Mouse (Mus musculus): Measurements from ENCODE around the gene Gm20479. TPM values are rescaled to one million over a fixed set of nuclear protein-coding genes. Genes with fewer than 3 reads are reported as not detected.
A peak's percentile ranks its signal among the peaks of the same experiment; 100 is the strongest.

Gene Gm20479
- polyA plus RNA-seq, 1 experiment from 2014 or later = not detected

DNA sequence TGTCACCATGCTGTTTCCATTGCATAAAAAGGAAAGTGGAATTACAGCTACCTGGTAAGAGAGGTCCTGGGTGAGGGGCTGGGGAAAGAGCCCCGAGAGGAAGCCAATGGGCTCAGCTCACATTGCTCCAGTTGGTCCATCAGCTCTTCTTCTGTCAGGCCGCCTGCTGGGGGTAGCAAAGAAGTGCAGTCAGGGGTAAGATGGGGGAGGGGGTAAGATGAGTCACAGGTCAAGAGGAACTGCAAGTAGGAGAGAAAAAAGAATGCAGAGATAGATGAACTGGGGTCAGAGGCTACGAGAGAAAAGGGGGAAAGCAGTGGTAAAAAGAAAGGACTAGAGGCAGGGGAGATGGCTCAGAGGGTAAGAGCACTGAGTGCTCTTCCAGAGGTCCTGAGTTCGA, 14.6 kb downstream of the Gm20479 start:
- no peak for ATAC-seq
- Histone ChIP-seq H3K4me1 (replicated peaks) (peaks cover 13% of the 10 kb centered on the region), H3K36me3 (peaks cover 59% of the 10 kb centered on the region), H3K4me3 (replicated peaks) (no peak overlapping the region), H3K9me3 (no peaks in the 10 kb centered on the region), H3K27ac (no peak overlapping the region), H3K9ac (replicated peaks) (no peak overlapping the region), H3K27me3 (peaks cover 10% of the 10 kb centered on the region), H3K4me2 (replicated peaks) (no peak overlapping the region)
- WGBS = 41% methylated on average over 4 of the region's 4 CpGs

DNA sequence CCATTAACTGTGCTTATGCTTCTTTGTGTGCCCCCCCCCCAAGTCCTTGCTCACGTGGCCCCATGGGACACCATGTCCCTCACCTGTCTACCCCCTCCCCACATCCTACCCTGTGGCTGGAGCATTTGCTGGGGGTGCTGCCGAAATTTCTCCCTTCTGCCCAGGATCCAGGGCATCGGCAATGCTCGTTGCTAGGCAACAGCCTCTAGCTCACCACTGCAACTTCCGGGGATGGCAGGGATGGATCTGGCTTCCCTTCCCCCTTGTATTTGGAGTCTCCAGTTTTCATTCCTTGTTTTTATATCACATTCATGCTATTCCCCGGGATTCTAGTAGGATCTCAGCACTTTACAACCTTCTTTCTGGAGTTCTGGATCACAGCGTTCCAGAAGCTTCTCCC, 17.7 kb downstream of the Gm20479 start:
- Histone ChIP-seq H3K4me3 (replicated peaks) (peak overlapping the region; percentile 28), H3K9me3 (no peaks in the 10 kb centered on the region), H3K36me3 (peaks cover 30% of the 10 kb centered on the region), H3K9ac (replicated peaks) (no peak overlapping the region), H3K27ac (no peak overlapping the region), H3K4me2 (replicated peaks) (peak overlapping the region; percentile 50), H3K27me3 (peaks cover 36% of the 10 kb centered on the region), H3K4me1 (replicated peaks) (peaks cover 31% of the 10 kb centered on the region)
- WGBS = 20% methylated on average over 7 of the region's 7 CpGs
- no peak for ATAC-seq

DNA sequence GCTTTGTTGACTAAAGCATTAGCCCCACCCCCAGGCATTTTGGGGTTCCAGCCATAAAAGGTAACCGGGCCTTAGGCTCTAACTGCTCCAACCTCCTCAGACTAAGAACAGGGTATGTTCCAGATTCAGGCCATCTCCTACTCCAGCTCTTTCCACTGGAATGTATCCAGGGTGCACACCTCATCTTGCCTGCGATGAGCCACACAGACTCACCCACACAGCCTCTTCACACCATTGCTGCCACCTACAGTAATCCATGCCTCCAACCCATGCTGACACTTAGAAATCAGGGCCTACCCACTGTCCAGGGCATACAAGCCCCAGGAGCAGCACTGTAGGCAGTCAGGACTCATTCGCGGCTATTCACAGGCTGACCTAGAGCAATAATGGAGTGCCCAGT, 18.1 kb downstream of the Gm20479 start:
- Histone ChIP-seq H3K27me3 (peaks cover 40% of the 10 kb centered on the region), H3K36me3 (peaks cover 26% of the 10 kb centered on the region), H3K27ac (no peak overlapping the region), H3K4me3 (replicated peaks) (peak overlapping the region; percentile 28), H3K4me2 (replicated peaks) (peak overlapping the region; percentile 50), H3K9ac (replicated peaks) (no peak overlapping the region), H3K9me3 (no peaks in the 10 kb centered on the region), H3K4me1 (replicated peaks) (peaks cover 35% of the 10 kb centered on the region)
- no peak for ATAC-seq
- WGBS = 64% methylated on average over 4 of the region's 4 CpGs

DNA sequence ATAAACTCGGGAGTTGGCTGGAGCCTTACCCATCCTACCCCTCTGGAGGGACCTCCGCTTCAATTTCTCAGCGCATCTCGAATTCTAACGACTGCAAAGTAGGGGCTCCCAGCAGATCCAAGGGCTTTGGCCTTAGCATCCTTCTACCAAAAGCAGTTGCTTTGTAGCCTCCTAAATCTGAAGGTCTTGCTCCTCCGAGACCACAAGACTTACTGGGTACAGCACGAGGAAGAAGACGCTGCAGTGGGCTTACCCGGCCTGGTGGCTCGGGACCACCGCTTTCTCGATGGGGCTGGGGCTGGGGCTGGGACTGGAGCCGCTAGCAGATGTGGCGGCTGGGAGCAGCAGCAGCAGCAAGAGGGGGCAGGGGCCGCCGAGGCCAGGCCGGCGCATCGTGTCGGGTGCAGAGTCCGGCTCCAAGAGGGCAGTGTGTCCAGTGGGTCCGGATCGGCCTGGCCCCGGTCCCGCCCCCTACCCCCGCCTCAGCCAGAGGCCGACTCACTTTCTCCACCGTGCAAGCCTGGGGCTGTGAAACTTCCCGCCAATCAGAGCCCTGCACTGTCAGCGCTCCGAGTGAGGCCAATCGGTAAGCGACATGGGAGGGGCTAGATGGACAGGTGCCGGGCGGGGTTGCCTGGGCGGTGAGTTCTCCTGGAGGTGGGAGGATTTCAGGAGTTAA, 19.9 kb downstream of the Gm20479 start, which contains the start of gene Ltbp4:
Ltbp4 (minus strand) TSS at position 518 of the 679 bp plus-strand sequence.
- peak within 1 kb of the TSS; percentile 53 for H3K4me2 ChIP-seq (replicated peaks)
- H3K36me3 ChIP-seq = peaks cover 12% of the 10 kb centered on the region
- H3K27ac ChIP-seq = no peak within 1 kb of the TSS
- ATAC-seq = 0 out of 2 replicates have a peak, but pooled peaks have one; percentile 6
- H3K9ac ChIP-seq (replicated peaks) = peak within 1 kb of the TSS; percentile 15
- H3K4me1 ChIP-seq (replicated peaks) = peaks cover 52% of the 10 kb centered on the region
- WGBS = under 1% methylated on average over 36 of the region's 36 CpGs
- H3K9me3 ChIP-seq = no peaks in the 10 kb centered on the region
- peak within 1 kb of the TSS; percentile 32 for H3K4me3 ChIP-seq (replicated peaks)
- peaks cover 58% of the 10 kb centered on the region for H3K27me3 ChIP-seq

DNA sequence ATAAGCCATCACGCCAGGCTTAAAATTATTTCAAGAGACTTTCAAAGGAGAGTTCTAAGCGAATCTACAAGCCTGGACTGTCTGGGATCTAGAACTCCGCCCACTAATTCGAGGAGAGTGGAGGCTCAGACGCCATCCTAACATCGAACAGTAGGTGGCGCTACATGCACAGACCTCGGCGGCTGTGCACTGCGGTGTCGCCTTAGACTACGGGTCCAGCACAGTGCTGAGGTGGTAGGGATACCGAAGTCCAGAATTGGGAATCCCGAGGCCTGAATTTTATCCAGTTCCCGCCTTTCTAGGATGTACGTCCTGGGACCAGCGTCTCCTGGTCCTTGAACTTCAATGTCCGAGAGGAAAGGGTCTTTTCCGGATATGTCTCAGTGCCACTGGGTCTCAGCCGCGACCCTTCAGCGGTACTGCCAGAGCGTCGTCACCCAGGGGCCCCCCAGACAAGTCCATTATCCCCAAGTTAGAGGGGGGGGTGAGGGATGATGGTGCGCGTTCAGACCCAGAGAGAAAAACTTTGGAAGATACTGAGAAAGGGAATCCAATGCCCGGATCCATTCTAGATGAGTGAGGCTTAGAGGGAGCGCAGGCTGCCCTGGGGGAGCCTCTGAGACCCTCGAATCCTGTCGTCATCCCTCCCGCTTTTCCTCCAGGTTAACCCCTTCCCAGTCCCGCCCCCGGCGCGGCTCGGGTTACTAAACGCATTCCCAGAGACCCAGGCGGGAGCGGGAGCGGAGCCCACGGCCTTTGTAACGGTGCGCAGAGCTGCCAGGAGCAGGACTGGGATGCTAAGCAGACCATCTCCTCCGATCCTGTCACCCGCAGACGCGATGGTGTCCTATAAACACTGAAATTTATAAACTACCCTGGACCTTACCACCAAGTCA, 21.0 kb downstream of the Gm20479 start:
- Histone ChIP-seq H3K4me2 (replicated peaks) (peak overlapping the region; percentile 53), H3K9me3 (no peaks in the 10 kb centered on the region), H3K36me3 (peaks cover 3% of the 10 kb centered on the region; the same call in 1 of the 2 replicates), H3K9ac (replicated peaks) (peak overlapping the region; percentile 15), H3K27ac (no peak overlapping the region), H3K4me3 (replicated peaks) (peak overlapping the region; percentile 32), H3K4me1 (replicated peaks) (peaks cover 56% of the 10 kb centered on the region), H3K27me3 (peaks cover 69% of the 10 kb centered on the region)
- ATAC-seq = peak; percentile 83
- under 1% methylated on average over 47 of the region's 47 CpGs for WGBS

DNA sequence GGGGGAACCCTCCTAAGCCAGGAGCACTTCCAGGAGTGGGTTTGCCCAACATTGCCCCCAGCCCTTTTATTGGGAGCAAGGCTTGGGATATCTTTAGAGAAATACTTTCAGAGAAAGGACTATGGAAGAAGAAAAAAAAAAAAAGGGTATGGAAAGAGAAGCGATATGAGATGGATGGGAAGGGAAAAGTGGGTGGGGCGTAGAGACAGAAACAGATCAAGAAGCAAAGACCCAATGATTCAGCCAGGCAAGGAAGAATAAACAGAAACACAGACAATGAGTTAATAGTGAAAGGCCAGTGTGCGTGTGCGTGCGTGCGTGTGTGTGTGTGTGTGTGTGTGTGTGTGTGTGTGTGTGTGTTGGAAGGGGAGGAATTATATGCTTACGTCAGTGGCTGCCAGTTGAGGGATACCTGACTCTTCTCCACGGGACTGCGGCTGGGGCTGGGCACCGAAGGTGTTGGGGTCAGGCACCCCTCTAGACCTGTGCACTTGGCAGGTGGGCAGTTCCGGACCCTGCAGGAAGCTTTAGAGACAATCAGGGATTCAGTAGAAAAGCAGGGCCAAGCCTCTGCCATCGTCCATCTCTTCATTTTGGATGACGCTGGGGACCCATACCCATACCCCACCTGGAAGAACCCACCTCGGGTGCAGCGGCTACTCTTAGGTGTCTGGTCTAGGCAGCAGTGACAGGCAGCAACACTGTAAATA, 22.1 kb downstream of the Gm20479 start:
- no peak overlapping the region for H3K4me3 ChIP-seq (replicated peaks)
- H3K9me3 ChIP-seq = no peaks in the 10 kb centered on the region
- H3K4me1 ChIP-seq (replicated peaks) = peaks cover 65% of the 10 kb centered on the region
- H3K4me2 ChIP-seq (replicated peaks) = no peak overlapping the region
- no peak for ATAC-seq
- no peak overlapping the region for H3K27ac ChIP-seq
- H3K36me3 ChIP-seq = no peaks in the 10 kb centered on the region
- WGBS = 60% methylated on average over 15 of the region's 15 CpGs
- no peak overlapping the region for H3K9ac ChIP-seq (replicated peaks)
- peaks cover 79% of the 10 kb centered on the region for H3K27me3 ChIP-seq

DNA sequence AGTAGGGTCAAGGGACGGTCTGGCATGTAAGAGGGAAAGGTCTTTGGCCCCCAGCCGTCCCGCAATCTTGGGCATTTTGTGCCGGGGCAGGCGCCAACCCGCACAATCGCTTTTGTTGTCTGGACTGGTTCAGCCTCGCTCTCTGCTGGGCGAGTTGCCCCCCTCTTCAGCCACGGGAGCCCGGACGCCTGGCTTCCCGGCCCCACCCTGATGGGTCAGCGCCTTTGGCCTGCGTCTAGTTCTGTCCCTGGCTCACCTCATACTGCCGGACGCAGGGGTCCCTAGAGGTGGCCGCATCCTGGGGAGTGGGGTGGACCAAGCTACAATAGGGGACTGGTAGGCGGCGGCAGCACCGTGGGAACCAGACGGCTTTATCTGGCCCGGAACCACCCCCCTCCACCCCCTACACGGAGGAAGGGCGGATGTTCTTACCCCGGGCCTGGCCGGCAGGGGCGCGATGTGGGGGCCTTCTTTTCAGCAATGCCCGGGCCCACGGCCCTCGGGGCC, 22.8 kb downstream of the Gm20479 start:
- Histone ChIP-seq H3K27me3 (peaks cover 86% of the 10 kb centered on the region), H3K4me3 (replicated peaks) (0 out of 2 replicates have a peak overlapping the region, but pooled peaks have one; percentile 0), H3K4me1 (replicated peaks) (peaks cover 64% of the 10 kb centered on the region), H3K36me3 (no peaks in the 10 kb centered on the region), H3K9me3 (no peaks in the 10 kb centered on the region), H3K4me2 (replicated peaks) (peak overlapping the region; percentile 77), H3K27ac (no peak overlapping the region), H3K9ac (replicated peaks) (peak overlapping the region; percentile 2; the same call in 1 of the 2 replicates)
- 2% methylated on average over 32 of the region's 32 CpGs for WGBS
- no peak for ATAC-seq

DNA sequence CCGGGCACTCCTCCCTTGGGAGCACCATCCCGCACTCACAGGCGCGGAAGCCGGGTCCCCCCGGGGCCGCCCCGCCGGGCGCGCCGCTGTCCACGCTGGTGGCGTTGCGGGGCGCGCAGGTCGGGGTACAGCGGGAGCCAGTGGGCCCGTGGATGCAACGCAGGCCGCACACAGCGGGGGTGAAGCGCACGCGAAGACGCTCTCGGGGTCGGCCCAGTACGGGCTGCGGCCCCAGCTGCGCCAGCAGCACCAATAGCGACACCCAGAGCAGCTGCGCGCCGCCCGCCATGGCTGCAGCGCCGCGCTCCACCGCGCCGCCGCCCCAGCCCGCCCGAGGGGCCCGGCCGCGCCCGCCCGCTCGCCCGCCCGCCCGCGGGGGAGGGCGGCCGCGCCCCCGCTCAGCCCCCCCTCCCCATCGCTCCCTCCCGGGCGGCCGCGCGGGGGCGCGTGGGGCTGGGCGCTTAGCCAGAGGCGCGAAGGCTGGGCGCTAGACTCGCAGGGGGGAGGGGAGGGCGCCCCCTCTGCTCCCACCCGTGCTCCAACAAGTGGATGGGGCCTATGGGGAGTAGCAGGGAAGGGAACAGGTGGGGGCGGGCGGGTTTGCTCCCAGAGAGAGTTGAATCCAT, 23.8 kb downstream of the Gm20479 start:
- peak; percentile 7; the same call in 1 of the 2 replicates for ATAC-seq
- H3K4me3 ChIP-seq (replicated peaks) = peak overlapping the region; percentile 40
- H3K9me3 ChIP-seq = no peaks in the 10 kb centered on the region
- no peak overlapping the region for H3K27ac ChIP-seq
- peak overlapping the region; percentile 77 for H3K4me2 ChIP-seq (replicated peaks)
- peak overlapping the region; percentile 63 for H3K9ac ChIP-seq (replicated peaks)
- H3K27me3 ChIP-seq = peaks cover 94% of the 10 kb centered on the region
- H3K36me3 ChIP-seq = no peaks in the 10 kb centered on the region
- under 1% methylated on average over 38 of the region's 77 CpGs for WGBS
- H3K4me1 ChIP-seq (replicated peaks) = peaks cover 67% of the 10 kb centered on the region

DNA sequence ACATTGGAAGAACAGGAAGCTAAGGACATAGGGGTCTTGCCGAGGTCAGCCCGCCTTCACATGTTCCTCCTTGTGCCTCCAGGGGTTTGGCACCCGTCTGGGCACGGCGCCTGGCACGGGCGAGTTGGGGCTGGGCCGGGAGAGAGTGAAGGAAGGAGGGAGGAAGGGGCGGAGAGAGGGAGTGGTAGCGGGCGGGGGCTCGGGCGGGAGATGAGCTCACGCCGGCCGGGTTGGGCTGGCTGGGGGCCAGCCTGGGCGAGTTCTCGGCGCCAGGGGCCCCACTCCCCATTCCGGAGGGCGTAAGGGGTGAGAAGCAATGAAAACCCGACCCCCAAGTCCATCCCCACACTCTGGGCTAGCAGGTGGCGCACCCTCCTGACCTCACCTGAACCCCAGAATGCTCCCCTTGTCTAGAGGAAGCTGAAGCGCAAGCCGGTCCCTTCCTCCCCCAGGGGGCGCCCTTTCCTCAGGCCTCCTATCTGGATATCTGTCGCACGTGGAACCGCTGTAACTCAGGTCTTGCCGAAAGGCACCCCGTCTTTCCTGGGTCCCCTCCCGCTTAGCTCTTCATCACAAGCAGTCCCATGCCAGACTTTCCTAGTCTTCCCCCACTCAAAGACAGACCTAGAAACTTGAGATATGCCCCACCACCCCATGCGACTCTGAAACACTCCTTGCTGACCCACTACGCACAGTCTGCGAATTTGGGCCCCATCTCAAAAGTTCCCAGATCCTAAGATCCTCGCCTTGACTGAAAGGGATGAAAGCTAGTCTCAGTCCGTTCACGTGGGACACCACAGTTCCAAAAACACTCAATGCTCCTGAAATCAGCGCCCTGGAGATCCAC, 24.6 kb downstream of the Gm20479 start:
- WGBS = 1% methylated on average over 39 of the region's 39 CpGs
- no peak for ATAC-seq
- Histone ChIP-seq H3K9ac (replicated peaks) (peak overlapping the region; percentile 63), H3K27ac (no peak overlapping the region), H3K36me3 (no peaks in the 10 kb centered on the region), H3K4me3 (replicated peaks) (peak overlapping the region; percentile 40), H3K27me3 (peaks cover 94% of the 10 kb centered on the region), H3K4me2 (replicated peaks) (peak overlapping the region; percentile 77), H3K9me3 (no peaks in the 10 kb centered on the region), H3K4me1 (replicated peaks) (peaks cover 63% of the 10 kb centered on the region)

DNA sequence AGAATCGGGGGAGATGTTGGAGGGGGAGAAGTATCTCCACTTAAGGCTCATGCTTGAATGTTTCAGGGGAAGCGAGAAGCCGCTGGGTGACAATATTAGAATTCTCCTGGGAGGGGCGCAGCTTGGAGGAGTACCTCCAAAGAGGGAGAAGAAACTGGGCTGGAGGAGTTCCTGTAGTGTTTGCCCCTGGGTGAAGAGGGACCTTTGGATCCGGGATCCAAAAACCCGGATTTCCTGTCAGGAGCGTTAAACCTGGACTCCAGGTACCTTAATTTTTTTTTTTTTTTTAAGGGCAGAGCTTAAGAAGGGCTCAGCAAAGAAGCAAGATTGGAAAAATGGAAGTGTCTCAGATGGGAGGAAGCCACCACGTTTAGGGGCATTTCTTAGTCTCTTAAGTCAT, 25.4 kb downstream of the Gm20479 start:
- no peak overlapping the region for H3K27ac ChIP-seq
- peaks cover 94% of the 10 kb centered on the region for H3K27me3 ChIP-seq
- peak overlapping the region; percentile 77; the same call in 1 of the 2 replicates for H3K4me2 ChIP-seq (replicated peaks)
- no peaks in the 10 kb centered on the region for H3K9me3 ChIP-seq
- no peaks in the 10 kb centered on the region for H3K36me3 ChIP-seq
- peaks cover 56% of the 10 kb centered on the region for H3K4me1 ChIP-seq (replicated peaks)
- 5% methylated on average over 8 of the region's 8 CpGs for WGBS
- no peak overlapping the region for H3K4me3 ChIP-seq (replicated peaks)
- H3K9ac ChIP-seq (replicated peaks) = no peak overlapping the region
- no peak for ATAC-seq
